Mouse (Mus musculus) forebrain, embryonic 11.5 days (tissue): ENCODE measurements around the gene Fes. TPM values are rescaled to one million over a fixed set of nuclear protein-coding genes. Genes with fewer than 3 reads are reported as not detected.
A peak's percentile ranks its signal among the peaks of the same experiment; 100 is the strongest.

Experiments
- ATAC-seq: fragments of 200-750 bp; cut with Nextera tagmentation; replicated peaks from 2 replicates; pipeline ENCODE4 v1.8.0; 2017; ENCODE audit warnings: moderate TSS enrichment; ENCODE audit not compliant: low FRiP score
- DNase-seq: peaks from one replicate; pipeline ENCODE4 v3.0.0-alpha.2; 2017; ENCODE audit warnings: low spot score
- H3K27ac ChIP-seq: fragments of 300-500 bp; sonication (generic); 2 replicates; pipeline ENCODE4 v1.5.1; 2014; ENCODE audit warnings: low read depth, low read length
- H3K27me3 ChIP-seq: fragments of 300-500 bp; sonication (generic); 2 replicates; pipeline ENCODE4 v1.6.1; 2014; ENCODE audit warnings: mild to moderate bottlenecking, low read length, mixed read lengths; ENCODE audit not compliant: control insufficient read depth, insufficient read depth
- H3K36me3 ChIP-seq: fragments of 300-500 bp; sonication (generic); 2 replicates; pipeline ENCODE4 v1.6.1; 2014; ENCODE audit warnings: mild to moderate bottlenecking, low read length, moderate library complexity, mixed read lengths; ENCODE audit not compliant: control insufficient read depth, insufficient read depth
- H3K4me1 ChIP-seq: fragments of 300-500 bp; sonication (generic); replicated peaks from 2 replicates; pipeline ENCODE4 v1.6.1; 2014; ENCODE audit warnings: low read length, mixed read lengths; ENCODE audit not compliant: control insufficient read depth, insufficient read depth
- H3K4me2 ChIP-seq: fragments of 300-500 bp; sonication (generic); 2 replicates; pipeline ENCODE4 v1.6.1; 2014; ENCODE audit warnings: low read depth, mild to moderate bottlenecking, low read length, moderate library complexity, mixed read lengths; ENCODE audit not compliant: severe bottlenecking
- H3K4me3 ChIP-seq: fragments of 300-500 bp; sonication (generic); 2 replicates; pipeline ENCODE4 v1.5.1; 2014; ENCODE audit warnings: low read depth, low read length
- H3K9ac ChIP-seq: fragments of 300-500 bp; sonication (generic); 2 replicates; pipeline ENCODE4 v1.6.1; 2014; ENCODE audit warnings: low read length
- H3K9me3 ChIP-seq: fragments of 300-500 bp; sonication (generic); 2 replicates; pipeline ENCODE4 v1.6.1; 2016; ENCODE audit warnings: low read length, mixed read lengths; ENCODE audit not compliant: control insufficient read depth
- WGBS: fragments of 180-500 bp; shearing (Covaris S2); extraction: QIAGEN DNeasy Blood & Tissue Kit; methylation state at CpG from one replicate; pipeline ENCODE4 v1.1.7; 2014; 5-methylcytosine and 5-hydroxymethylcytosine counted together
- polyA plus RNA-seq: library from polyadenylated mRNA; unstranded; fragments of >200 nt; fragmentation: Nextera tagmentation; extraction: Ambion mirVana; gene quantifications from 2 replicates; pipeline ENCODE4 v1.2.1, GENCODE M21; 2014

Fes gene
- 7.7 and 8.3 TPM in 2 replicates for polyA plus RNA-seq

- Histone ChIP-seq H3K36me3 (no peaks in the 10 kb centered on the region; the same call in 1 of the 2 replicates), H3K4me2 (peak within 1 kb of the TSS; percentile 43), H3K27me3 (peaks cover 9% of the 10 kb centered on the region; the same call in 1 of the 2 replicates), H3K27ac (no peak within 1 kb of the TSS), H3K9me3 (no peaks in the 10 kb centered on the region), H3K4me1 (peaks cover 12% of the 10 kb centered on the region), H3K9ac (peak within 1 kb of the TSS; percentile 58), H3K4me3 (peak within 1 kb of the TSS; percentile 17)
- WGBS = 8% methylated on average over 33 of the region's 33 CpGs
- ATAC-seq (0 out of 2 replicates have a peak, but pooled peaks have one; percentile 21), DNase-seq (peak; percentile 66)
These were observed at the start of gene Fes for GRCm38 (mm10) chr7:80387633-80388543. Gene Fes, minus strand, starts transcription at chr7:80387946.

GRCm38 (mm10) chr7:80436571-80436970, 48.8 kb upstream of the Fes start:
- Histone ChIP-seq H3K4me3 (no peak overlapping the region), H3K9me3 (no peaks in the 10 kb centered on the region), H3K9ac (no peak overlapping the region), H3K4me1 (no peaks in the 10 kb centered on the region), H3K27ac (no peak overlapping the region), H3K27me3 (no peaks in the 10 kb centered on the region), H3K36me3 (no peaks in the 10 kb centered on the region), H3K4me2 (no peak overlapping the region)
- WGBS = 92% methylated on average over 7 of the region's 7 CpGs
- DNase-seq (no peak), ATAC-seq (no peak)

GRCm38 (mm10) chr7:80435594-80435993, 47.8 kb upstream of the Fes start:
- H3K4me3 ChIP-seq = no peak overlapping the region
- 95% methylated on average over 3 of the region's 3 CpGs for WGBS
- H3K27me3 ChIP-seq = no peaks in the 10 kb centered on the region
- DNase-seq (no peak), ATAC-seq (no peak)
- H3K4me1 ChIP-seq = no peaks in the 10 kb centered on the region
- H3K4me2 ChIP-seq = no peak overlapping the region
- no peaks in the 10 kb centered on the region for H3K9me3 ChIP-seq
- H3K27ac ChIP-seq = no peak overlapping the region
- no peak overlapping the region for H3K9ac ChIP-seq
- no peaks in the 10 kb centered on the region for H3K36me3 ChIP-seq

GRCm38 (mm10) chr7:80429661-80430060, 41.9 kb upstream of the Fes start:
- H3K27ac ChIP-seq = no peak overlapping the region
- WGBS = 93% methylated on average over 12 of the region's 12 CpGs
- no peak for DNase-seq

GRCm38 (mm10) chr7:80427730-80428129, 40.0 kb upstream of the Fes start:
- Histone ChIP-seq H3K36me3 (no peaks in the 10 kb centered on the region), H3K4me3 (no peak overlapping the region), H3K9ac (no peak overlapping the region), H3K27me3 (no peaks in the 10 kb centered on the region), H3K4me2 (no peak overlapping the region), H3K4me1 (no peaks in the 10 kb centered on the region), H3K27ac (no peak overlapping the region), H3K9me3 (no peaks in the 10 kb centered on the region)
- 86% methylated on average over 5 of the region's 5 CpGs for WGBS
- ATAC-seq (no peak), DNase-seq (no peak)

More at GRCm38 (mm10) chr7:80429661-80430060, 41.9 kb upstream of the Fes start:
- Histone ChIP-seq H3K4me3 (no peak overlapping the region), H3K4me1 (no peaks in the 10 kb centered on the region), H3K27me3 (no peaks in the 10 kb centered on the region), H3K36me3 (no peaks in the 10 kb centered on the region), H3K4me2 (no peak overlapping the region), H3K9me3 (no peaks in the 10 kb centered on the region), H3K9ac (no peak overlapping the region)
- ATAC-seq = no peak

GRCm38 (mm10) chr7:80426363-80426762, 38.6 kb upstream of the Fes start:
- DNase-seq (no peak), ATAC-seq (no peak)
- no peak overlapping the region for H3K4me2 ChIP-seq
- no peaks in the 10 kb centered on the region for H3K27me3 ChIP-seq
- 82% methylated on average over 7 of the region's 7 CpGs for WGBS
- H3K27ac ChIP-seq = no peak overlapping the region
- H3K4me1 ChIP-seq = no peaks in the 10 kb centered on the region
- no peak overlapping the region for H3K4me3 ChIP-seq
- no peaks in the 10 kb centered on the region for H3K9me3 ChIP-seq
- H3K36me3 ChIP-seq = no peaks in the 10 kb centered on the region
- no peak overlapping the region for H3K9ac ChIP-seq

- no peaks in the 10 kb centered on the region for H3K4me1 ChIP-seq
- H3K9ac ChIP-seq = no peak overlapping the region
- no peaks in the 10 kb centered on the region for H3K27me3 ChIP-seq
- no peak overlapping the region for H3K27ac ChIP-seq
- WGBS = 81% methylated on average over 6 of the region's 6 CpGs
- H3K4me3 ChIP-seq = no peak overlapping the region
- ATAC-seq (no peak), DNase-seq (no peak)
- no peak overlapping the region for H3K4me2 ChIP-seq
- no peaks in the 10 kb centered on the region for H3K9me3 ChIP-seq
- H3K36me3 ChIP-seq = no peaks in the 10 kb centered on the region
These were observed 37.0 kb upstream of the Fes start for GRCm38 (mm10) chr7:80424722-80425121.

GRCm38 (mm10) chr7:80422759-80423480, 35.2 kb upstream of the Fes start:
- no peaks in the 10 kb centered on the region for H3K4me1 ChIP-seq
- no peak for DNase-seq
- no peak overlapping the region for H3K4me3 ChIP-seq
- H3K27ac ChIP-seq = no peak overlapping the region
- no peaks in the 10 kb centered on the region for H3K27me3 ChIP-seq
- H3K9me3 ChIP-seq = no peaks in the 10 kb centered on the region
- ATAC-seq = no peak
- no peaks in the 10 kb centered on the region for H3K36me3 ChIP-seq
- H3K4me2 ChIP-seq = no peak overlapping the region
- WGBS = 29% methylated on average over 20 of the region's 20 CpGs
- no peak overlapping the region for H3K9ac ChIP-seq
